Mouse (Mus musculus): ENCODE measurements around the gene Vamp2. TPM values are rescaled to one million over a fixed set of nuclear protein-coding genes. Genes with fewer than 3 reads are reported as not detected.

The Vamp2 gene
- polyA plus RNA-seq, 1 experiment = 20.9 TPM

GRCm38 (mm10) chr11:69062194-69062760 is 26.0 kb upstream of the Vamp2 start:
- TF ChIP-seq CEBPB (IDR thresholded peaks at IDR 0.05; ENCODE audit: low read depth) = peak; percentile 20
- no peak for TF ChIP-seq FOSL1 (IDR thresholded peaks at IDR 0.05; ENCODE audit: insufficient read depth, low read length, poor library complexity, severe bottlenecking)
- Histone ChIP-seq H3K4me3 (ENCODE audit: insufficient read depth, poor library complexity, severe bottlenecking) (peak overlapping the region; percentile 2), H3K36me3 (ENCODE audit: control insufficient read depth, insufficient read depth) (no peaks in the 10 kb centered on the region), H3K27me3 (ENCODE audit: control insufficient read depth, insufficient read depth, insufficient read length) (no peaks in the 10 kb centered on the region), H3ac (ENCODE audit: control insufficient read depth, insufficient read length, low read depth) (peak overlapping the region; percentile 15), H3K79me2 (ENCODE audit: control insufficient read depth, insufficient read depth) (peaks cover 9% of the 10 kb centered on the region), H3K79me3 (ENCODE audit: low read depth) (no peaks in the 10 kb centered on the region)

GRCm38 (mm10) chr11:69062761-69063224 is 25.5 kb upstream of the Vamp2 start:
- Histone ChIP-seq H3K4me3 (ENCODE audit: insufficient read depth, poor library complexity, severe bottlenecking) (peak overlapping the region; percentile 55), H3K36me3 (ENCODE audit: control insufficient read depth, insufficient read depth) (no peaks in the 10 kb centered on the region), H3ac (ENCODE audit: control insufficient read depth, insufficient read length, low read depth) (peak overlapping the region; percentile 33), H3K79me2 (ENCODE audit: control insufficient read depth, insufficient read depth) (peaks cover 9% of the 10 kb centered on the region), H3K27me3 (ENCODE audit: control insufficient read depth, insufficient read depth, insufficient read length) (no peaks in the 10 kb centered on the region), H3K79me3 (ENCODE audit: low read depth) (no peaks in the 10 kb centered on the region)
- TF ChIP-seq USF1 (IDR thresholded peaks at IDR 0.05; ENCODE audit: low read depth) = no peak
- TF ChIP-seq CEBPB (IDR thresholded peaks at IDR 0.05; ENCODE audit: low read depth) = peak; percentile 22

- no peak for TF ChIP-seq FOSL1 (IDR thresholded peaks at IDR 0.05; ENCODE audit: insufficient read depth, low read length, poor library complexity, severe bottlenecking)
- TF ChIP-seq CEBPB (IDR thresholded peaks at IDR 0.05; ENCODE audit: low read depth) = no peak
- TF ChIP-seq CTCF (IDR thresholded peaks at IDR 0.05; ENCODE audit: control insufficient read depth, insufficient read depth, insufficient read length) = no peak
- TF ChIP-seq MYOG (IDR thresholded peaks at IDR 0.05; ENCODE audit: control insufficient read depth, extremely low read depth, insufficient read length) = no peak
- TF ChIP-seq USF1 (IDR thresholded peaks at IDR 0.05; ENCODE audit: low read depth) = no peak
- TF ChIP-seq MYOD1 (IDR thresholded peaks at IDR 0.05; ENCODE audit: control insufficient read depth, insufficient read length, low read depth) = no peak
- TF ChIP-seq MAX (IDR thresholded peaks at IDR 0.05) = no peak
- peaks cover 9% of the 10 kb centered on the region for H3K79me2 ChIP-seq (ENCODE audit: control insufficient read depth, insufficient read depth)
- H3ac ChIP-seq (ENCODE audit: control insufficient read depth, insufficient read length, low read depth) = peak overlapping the region; percentile 64
- H3K79me3 ChIP-seq (ENCODE audit: low read depth) = no peaks in the 10 kb centered on the region
- peak overlapping the region; percentile 55 for H3K4me3 ChIP-seq (ENCODE audit: insufficient read depth, poor library complexity, severe bottlenecking)
- H3K27me3 ChIP-seq (ENCODE audit: control insufficient read depth, insufficient read depth, insufficient read length) = no peaks in the 10 kb centered on the region
- H3K36me3 ChIP-seq (ENCODE audit: control insufficient read depth, insufficient read depth) = no peaks in the 10 kb centered on the region
Measured at GRCm38 (mm10) chr11:69063413-69064201, 24.7 kb upstream of the Vamp2 start.

- peaks cover 9% of the 10 kb centered on the region for H3K79me2 ChIP-seq (ENCODE audit: control insufficient read depth, insufficient read depth)
Measured at GRCm38 (mm10) chr11:69064259-69065133, 23.8 kb upstream of the Vamp2 start.

GRCm38 (mm10) chr11:69065394-69065925 is 22.8 kb upstream of the Vamp2 start:
- H3K79me3 ChIP-seq (ENCODE audit: low read depth) = no peaks in the 10 kb centered on the region
- H3ac ChIP-seq (ENCODE audit: control insufficient read depth, insufficient read length, low read depth) = no peak overlapping the region
- TF ChIP-seq FOSL1 (IDR thresholded peaks at IDR 0.05; ENCODE audit: insufficient read depth, low read length, poor library complexity, severe bottlenecking) (no peak), MYOD1 (IDR thresholded peaks at IDR 0.05; ENCODE audit: control insufficient read depth, insufficient read length, low read depth) (no peak), CEBPB (IDR thresholded peaks at IDR 0.05; ENCODE audit: low read depth) (no peak), MAX (IDR thresholded peaks at IDR 0.05) (no peak), CTCF (IDR thresholded peaks at IDR 0.05; ENCODE audit: control insufficient read depth, insufficient read depth, insufficient read length) (no peak), USF1 (IDR thresholded peaks at IDR 0.05; ENCODE audit: low read depth) (no peak), MYOG (IDR thresholded peaks at IDR 0.05; ENCODE audit: control insufficient read depth, extremely low read depth, insufficient read length) (no peak)
- H3K79me2 ChIP-seq (ENCODE audit: control insufficient read depth, insufficient read depth) = peaks cover 9% of the 10 kb centered on the region
- no peaks in the 10 kb centered on the region for H3K36me3 ChIP-seq (ENCODE audit: control insufficient read depth, insufficient read depth)
- no peaks in the 10 kb centered on the region for H3K27me3 ChIP-seq (ENCODE audit: control insufficient read depth, insufficient read depth, insufficient read length)
- H3K4me3 ChIP-seq (ENCODE audit: insufficient read depth, poor library complexity, severe bottlenecking) = no peak overlapping the region

More at GRCm38 (mm10) chr11:69064259-69065133, 23.8 kb upstream of the Vamp2 start:
- Histone ChIP-seq H3K36me3 (ENCODE audit: control insufficient read depth, insufficient read depth) (no peaks in the 10 kb centered on the region), H3K79me3 (ENCODE audit: low read depth) (no peaks in the 10 kb centered on the region), H3K4me3 (ENCODE audit: insufficient read depth, poor library complexity, severe bottlenecking) (peak overlapping the region; percentile 55), H3ac (ENCODE audit: control insufficient read depth, insufficient read length, low read depth) (peak overlapping the region; percentile 64), H3K27me3 (ENCODE audit: control insufficient read depth, insufficient read depth, insufficient read length) (no peaks in the 10 kb centered on the region)
- TF ChIP-seq MYOD1 (IDR thresholded peaks at IDR 0.05; ENCODE audit: control insufficient read depth, insufficient read length, low read depth) (no peak), CTCF (IDR thresholded peaks at IDR 0.05; ENCODE audit: control insufficient read depth, insufficient read depth, insufficient read length) (no peak), MYOG (IDR thresholded peaks at IDR 0.05; ENCODE audit: control insufficient read depth, extremely low read depth, insufficient read length) (no peak), USF1 (IDR thresholded peaks at IDR 0.05; ENCODE audit: low read depth) (no peak), CEBPB (IDR thresholded peaks at IDR 0.05; ENCODE audit: low read depth) (no peak), FOSL1 (IDR thresholded peaks at IDR 0.05; ENCODE audit: insufficient read depth, low read length, poor library complexity, severe bottlenecking) (no peak), MAX (IDR thresholded peaks at IDR 0.05) (no peak)

Measured in C2C12 (cell line).